Mouse (Mus musculus) CH12.LX (cell line): Measurements from ENCODE around the gene Fkbp10.

Experiments
- E2F4 ChIP-seq: IDR thresholded peaks from 2 replicates; pipeline ENCODE4 v1.6.1; 2011; ENCODE audit warnings: low read depth, low read length, improper control_type of control experiment; ENCODE audit not compliant: insufficient replicate concordance
- EP300 ChIP-seq: IDR thresholded peaks from 2 replicates; pipeline ENCODE4 v1.6.1; 2011; ENCODE audit warnings: low read length, improper control_type of control experiment
- NRF1 ChIP-seq: IDR thresholded peaks from 2 replicates; pipeline ENCODE4 v1.6.1; 2014; ENCODE audit warnings: low read depth, mild to moderate bottlenecking, inconsistent platforms, low read length, improper control_type of control experiment, moderate library complexity
- USF2 ChIP-seq: conservative IDR thresholded peaks from 2 replicates; pipeline ENCODE4 v1.6.1; 2011; ENCODE audit warnings: low read depth, low read length, improper control_type of control experiment

DNA sequence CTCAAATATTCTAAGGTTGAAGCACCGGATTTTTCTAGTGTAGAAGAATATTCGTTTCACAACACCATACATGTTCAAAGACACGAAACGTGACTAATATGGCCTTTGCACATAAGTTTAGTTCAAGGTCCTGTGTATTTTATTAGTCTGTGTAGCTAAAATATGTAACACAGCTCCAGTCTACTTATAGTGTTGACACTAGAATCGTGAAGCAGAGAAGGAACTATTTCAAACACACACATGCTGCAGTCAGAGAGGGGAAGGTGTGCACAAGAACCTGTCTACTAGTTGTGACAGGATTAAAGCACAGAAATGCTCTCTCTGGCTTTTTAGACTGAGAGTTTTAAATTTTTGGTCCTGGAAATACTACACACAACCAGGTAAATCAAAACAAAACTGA, 42.2 kb downstream of the Fkbp10 start:
- TF ChIP-seq EP300 (no peak), NRF1 (no peak), USF2 (no peak), E2F4 (no peak)
